Mouse (Mus musculus) left cerebral cortex, postnatal 14 days (tissue): ENCODE results near the gene Gcnt3. TPM values are rescaled to one million over a fixed set of nuclear protein-coding genes. Genes with fewer than 3 reads are reported as not detected.
"Not testable (repeated sequence)": the region's sequence is repeated elsewhere in the genome, so short reads cannot be mapped to it uniquely, and the experiment has no call there.

ENCODE experiments used
- DNase-seq, 2 experiments: peaks; one replicate each; pipeline ENCODE4 v3.0.0; 2021 to 2022; ENCODE audit warnings: low spot score in 2 of 2, mixed read lengths in 1 of 2
- intact Hi-C: fragments of 180-260 bp; cut with DNase I; formaldehyde crosslinking; loops from one replicate; pipeline ENCODE4 v1.15.1; 2025
- total RNA-seq, 2 experiments: library from RNA; stranded (reverse); gene quantifications; 2 replicates each; pipeline ENCODE4 v1.2.3; 2021

Gene Gcnt3
- total RNA-seq, 2 experiments from 2014 or later, result not detected

- intact Hi-C loops, result no loop called here
- DNase-seq, result no peak
Measured at GRCm38 (mm10) chr9:70047839-70048238, 10.0 kb upstream of the Gcnt3 start.

- no peak for DNase-seq
- intact Hi-C loops, result no loop called here
Measured at GRCm38 (mm10) chr9:70046255-70046654, 8.4 kb upstream of the Gcnt3 start.

DNA sequence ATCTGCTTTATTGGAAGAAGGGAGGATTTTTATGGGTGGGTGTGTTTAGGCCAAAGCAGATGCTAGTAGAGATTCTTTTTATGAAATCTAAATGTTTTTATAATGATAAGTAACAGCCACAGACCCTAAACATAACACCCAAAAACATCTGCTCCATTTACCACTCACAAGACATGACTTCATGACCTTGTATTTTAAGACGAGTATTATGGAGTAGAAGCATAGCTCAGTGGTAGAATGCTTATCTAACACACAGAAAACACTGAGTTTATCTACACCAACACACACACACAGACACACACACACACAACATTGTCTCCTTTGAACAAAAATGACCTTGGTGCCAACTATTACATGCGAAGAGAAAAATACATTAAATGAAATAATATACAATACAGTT lies 7.0 kb upstream of the Gcnt3 start:
- intact Hi-C loops, result no loop called here
- DNase-seq, result no peak

DNA sequence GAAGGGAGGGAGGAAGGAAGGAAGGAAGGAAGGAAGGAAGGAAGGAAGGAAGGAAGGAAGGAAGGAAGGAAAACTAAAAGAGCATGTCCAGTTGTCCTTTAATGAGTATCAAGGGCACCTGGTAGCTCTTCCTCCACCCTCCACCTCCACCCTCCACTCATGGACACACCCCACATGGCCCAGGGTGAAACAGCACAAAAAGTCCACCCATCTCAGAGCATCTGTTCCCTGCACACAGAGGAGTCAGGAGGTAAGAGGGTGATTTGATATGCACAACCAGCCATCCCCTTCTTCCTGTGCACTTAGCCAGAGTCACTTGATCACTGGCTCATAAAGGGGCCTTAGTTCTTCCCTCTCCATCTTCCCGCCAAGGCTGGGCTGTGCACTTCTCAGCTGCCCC lies 5.0 kb upstream of the Gcnt3 start:
- intact Hi-C loops, result no loop called here
- DNase-seq, result no peak

- intact Hi-C loops, result no loop called here
- no peak for DNase-seq
Measured at GRCm38 (mm10) chr9:70042137-70042536, 4.2 kb upstream of the Gcnt3 start.

- intact Hi-C loops, result no loop called here
- no peak for DNase-seq
Measured at GRCm38 (mm10) chr9:70040570-70040969, 2.7 kb upstream of the Gcnt3 start.

GRCm38 (mm10) chr9:70039597-70040385 lies 1.9 kb upstream of the Gcnt3 start:
- intact Hi-C loops, result no loop called here
- no peak for DNase-seq

DNA sequence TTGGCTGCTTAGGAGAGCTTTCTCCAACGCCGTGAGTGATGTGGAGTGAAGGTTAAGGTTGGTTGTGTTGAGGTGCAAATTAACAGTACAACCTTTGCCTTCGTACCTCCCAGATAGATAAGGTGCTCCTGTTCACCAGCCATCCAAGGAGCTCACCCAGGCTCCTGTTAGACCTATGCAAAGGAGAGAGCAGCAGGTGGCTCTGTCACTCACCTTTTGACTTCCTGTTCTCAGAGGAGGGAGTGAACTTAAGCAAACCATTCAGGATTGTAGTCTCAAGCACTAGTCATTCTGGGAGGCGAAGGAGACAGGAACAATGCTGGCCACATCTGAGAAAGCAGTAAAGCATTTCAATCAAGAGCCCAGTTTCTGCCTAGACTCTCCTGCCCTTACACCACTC lies 1.2 kb downstream of the Gcnt3 start:
- no peak for DNase-seq
- intact Hi-C loops, result no loop called here

GRCm38 (mm10) chr9:70034702-70035101 lies 3.2 kb downstream of the Gcnt3 start:
- intact Hi-C loops, result no loop called here
- no peak for DNase-seq

GRCm38 (mm10) chr9:70033056-70033455 lies 4.8 kb downstream of the Gcnt3 start:
- no peak for DNase-seq
- intact Hi-C loops, result no loop called here

GRCm38 (mm10) chr9:70032167-70032566 lies 5.7 kb downstream of the Gcnt3 start:
- intact Hi-C loops, result no loop called here
- DNase-seq, result no peak

- intact Hi-C loops, result no loop called here
- DNase-seq, result no peak
Measured at GRCm38 (mm10) chr9:70025365-70026012, 12.4 kb downstream of the Gcnt3 start.

DNA sequence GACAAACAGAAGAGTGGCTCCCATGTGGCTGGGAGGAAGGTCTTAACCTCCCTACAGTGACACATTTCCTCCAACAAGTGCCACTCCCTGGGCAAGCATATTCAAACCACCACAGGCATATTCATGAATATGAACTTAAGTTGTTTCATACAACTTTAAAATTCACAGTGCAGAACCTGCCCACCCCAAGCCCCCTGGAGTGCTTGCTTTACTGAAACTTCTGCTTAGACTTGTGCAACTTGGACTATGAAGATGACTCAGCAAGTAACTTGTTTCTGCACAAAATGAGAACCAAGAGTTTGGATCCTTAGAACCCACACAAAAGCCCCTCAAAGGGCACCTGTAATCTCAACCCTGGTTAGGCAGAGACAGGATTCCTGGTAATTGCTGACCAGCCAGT lies 13.2 kb downstream of the Gcnt3 start:
- intact Hi-C loops, result no loop called here
- DNase-seq, result no peak

GRCm38 (mm10) chr9:70023615-70024014 lies 14.3 kb downstream of the Gcnt3 start:
- intact Hi-C loops, DNase-seq: not testable (repeated sequence)

- intact Hi-C loops, result no loop called here
- DNase-seq, result no peak
Measured at GRCm38 (mm10) chr9:70022083-70022482, 15.8 kb downstream of the Gcnt3 start.

DNA sequence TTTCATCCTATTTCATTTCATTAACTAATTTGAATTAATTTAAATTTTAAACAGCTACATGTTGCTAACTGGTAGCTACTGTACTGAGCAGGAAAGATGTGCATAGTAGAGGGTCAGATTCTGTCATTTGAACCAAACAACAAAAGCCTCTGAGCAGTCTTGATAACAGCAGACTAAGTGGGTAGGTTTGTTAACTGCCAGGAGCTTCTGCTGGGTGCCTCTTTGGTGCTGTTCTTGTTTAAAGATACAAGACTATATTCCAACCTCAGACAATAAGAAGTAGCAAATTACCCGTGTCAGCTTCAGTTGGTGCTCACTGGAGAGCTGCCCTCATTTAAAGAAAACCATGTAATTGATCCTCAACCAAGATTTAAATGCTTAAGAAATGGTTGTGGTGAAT lies 16.3 kb downstream of the Gcnt3 start:
- intact Hi-C loops, result no loop called here

DNA sequence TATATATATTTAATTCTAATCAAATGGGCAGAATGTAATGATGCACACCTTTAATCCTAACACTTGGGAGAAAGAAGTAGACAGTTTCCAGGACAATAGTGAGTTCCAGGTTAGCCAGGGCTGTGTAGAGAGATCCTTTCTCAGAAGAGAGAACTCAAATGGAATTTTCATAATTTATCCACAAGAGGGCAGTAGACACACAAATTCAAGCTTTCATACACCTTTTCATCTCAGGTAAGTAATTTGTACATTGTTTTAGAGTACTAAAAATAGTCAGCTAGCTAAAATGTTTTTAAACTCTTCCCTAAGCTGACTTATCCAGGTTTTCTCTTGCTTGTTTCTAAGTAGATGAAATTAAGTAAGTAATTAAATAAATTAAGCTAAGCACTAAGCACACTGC lies 19.0 kb downstream of the Gcnt3 start:
- intact Hi-C loops, result loop anchor here (5.0 kb wide), 1 partner anchor 58 kb away; no protein-coding TSS in a partner anchor
- DNase-seq, result peak in 1 of 2 experiments; percentile 35

More for the DNA sequence above, 16.3 kb downstream of the Gcnt3 start:
- no peak for DNase-seq

GRCm38 (mm10) chr9:70015632-70016031 lies 22.3 kb downstream of the Gcnt3 start:
- intact Hi-C loops, result loop anchor here (5.0 kb wide), 1 partner anchor 62 kb away; no protein-coding TSS in a partner anchor

DNA sequence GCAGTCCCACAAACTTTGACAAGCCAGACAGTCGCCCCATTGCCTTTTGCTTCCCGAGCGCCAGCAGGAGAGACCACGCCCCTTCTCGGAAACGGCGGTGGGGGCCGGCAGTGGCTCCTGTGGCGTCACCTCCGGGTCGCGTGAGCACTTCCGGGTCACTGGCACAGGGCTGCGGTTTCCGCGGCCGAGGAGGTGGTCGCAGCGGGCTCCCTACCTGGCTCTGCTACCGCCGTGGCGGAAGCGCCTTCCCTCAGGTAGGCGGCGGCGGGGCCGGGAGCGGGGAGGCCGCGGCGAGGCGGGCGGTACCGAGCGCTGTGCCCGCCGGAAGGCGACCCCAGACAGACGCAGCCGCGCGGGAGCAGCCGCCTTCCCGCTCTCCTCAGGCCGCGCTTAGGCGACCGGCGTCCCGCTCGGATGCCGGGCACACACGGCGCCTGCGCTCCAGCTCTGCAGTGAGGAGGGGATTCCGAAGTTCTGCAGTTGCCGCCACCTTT lies 25.4 kb downstream of the Gcnt3 start, which contains the start of gene Gtf2a2:
Gene Gtf2a2 (plus strand): TSS at position 143 of the 494 bp plus-strand sequence.
- peak; percentile 91 to 94 for DNase-seq
- intact Hi-C loops, result no loop called here

More at GRCm38 (mm10) chr9:70015632-70016031, 22.3 kb downstream of the Gcnt3 start:
- no peak for DNase-seq

GRCm38 (mm10) chr9:70011537-70012407 lies 26.1 kb downstream of the Gcnt3 start:
- intact Hi-C loops, result no loop called here
- no peak for DNase-seq
